Mouse (Mus musculus) layer of hippocampus, adult 9-11 months (tissue): ENCODE results near the gene Ephb1.

Experiments
- DNase-seq: peaks from one replicate; pipeline ENCODE4 v3.0.0; 2022

The Ephb1 gene

GRCm38 (mm10) chr9:102303882-102304281, 50.6 kb downstream of the Ephb1 start:
- no peak for DNase-seq

- no peak for DNase-seq
These were observed 53.5 kb downstream of the Ephb1 start for GRCm38 (mm10) chr9:102300985-102301384.

GRCm38 (mm10) chr9:102298741-102299140, 55.8 kb downstream of the Ephb1 start:
- no peak for DNase-seq

GRCm38 (mm10) chr9:102297986-102298385, 56.5 kb downstream of the Ephb1 start:
- no peak for DNase-seq

- no peak for DNase-seq
These were observed 57.3 kb downstream of the Ephb1 start for GRCm38 (mm10) chr9:102297176-102297575.

- no peak for DNase-seq
These were observed 60.9 kb downstream of the Ephb1 start for GRCm38 (mm10) chr9:102293605-102294004.

- DNase-seq = no peak
These were observed 63.3 kb downstream of the Ephb1 start for GRCm38 (mm10) chr9:102291230-102291629.

GRCm38 (mm10) chr9:102288356-102288755, 66.1 kb downstream of the Ephb1 start:
- no peak for DNase-seq

- no peak for DNase-seq
These were observed 78.6 kb downstream of the Ephb1 start for GRCm38 (mm10) chr9:102275931-102276330.

- no peak for DNase-seq
These were observed 80.5 kb downstream of the Ephb1 start for GRCm38 (mm10) chr9:102274016-102274415.

GRCm38 (mm10) chr9:102273469-102273808, 81.1 kb downstream of the Ephb1 start:
- DNase-seq = no peak

GRCm38 (mm10) chr9:102272731-102273468, 81.6 kb downstream of the Ephb1 start:
- no peak for DNase-seq

GRCm38 (mm10) chr9:102270496-102270895, 84.0 kb downstream of the Ephb1 start:
- no peak for DNase-seq

GRCm38 (mm10) chr9:102267311-102268027, 87.0 kb downstream of the Ephb1 start:
- DNase-seq = peak; percentile 15

GRCm38 (mm10) chr9:102263760-102264159, 90.7 kb downstream of the Ephb1 start:
- no peak for DNase-seq

GRCm38 (mm10) chr9:102262100-102262501, 92.4 kb downstream of the Ephb1 start:
- no peak for DNase-seq

- no peak for DNase-seq
These were observed 93.0 kb downstream of the Ephb1 start for GRCm38 (mm10) chr9:102261511-102261910.

- no peak for DNase-seq
These were observed 98.1 kb downstream of the Ephb1 start for GRCm38 (mm10) chr9:102256407-102256806.

GRCm38 (mm10) chr9:102255803-102256202, 98.7 kb downstream of the Ephb1 start:
- DNase-seq = peak; percentile 33

- no peak for DNase-seq
These were observed 105.2 kb downstream of the Ephb1 start for GRCm38 (mm10) chr9:102249124-102249816.

- DNase-seq = no peak
These were observed 108.9 kb downstream of the Ephb1 start for GRCm38 (mm10) chr9:102245551-102245950.

- DNase-seq = peak; percentile 20
These were observed 111.2 kb downstream of the Ephb1 start for GRCm38 (mm10) chr9:102243296-102243695.

GRCm38 (mm10) chr9:102241546-102241945, 112.9 kb downstream of the Ephb1 start:
- no peak for DNase-seq

- no peak for DNase-seq
These were observed 114.3 kb downstream of the Ephb1 start for GRCm38 (mm10) chr9:102240215-102240614.
